Mouse (Mus musculus) erythroid progenitor cell, adult 5-6 weeks (primary cell): Measurements from ENCODE around the gene Slc38a4. TPM values are rescaled to one million over a fixed set of nuclear protein-coding genes. Genes with fewer than 3 reads are reported as not detected.

Source experiments
- ATAC-seq: replicated peaks from 2 replicates; pipeline ENCODE4 v1.8.0; 2016; ENCODE audit warnings: moderate number of reproducible peaks, mild to moderate bottlenecking, moderate TSS enrichment, inconsistent platforms; ENCODE audit not compliant: poor library complexity, low FRiP score, severe bottlenecking
- total RNA-seq, 2 experiments: library from RNA; stranded (forward) in 1 of 2; stranded (reverse) in 1 of 2; fragments of 150-400 nt in 1 of 2; fragments of 186-747, 209-891 nt in 1 of 2; gene quantifications; 2 replicates each; pipeline versions ENCODE4 v1.2.3 to v1.2.4; 2015 to 2017; ENCODE audit warnings: low replicate concordance in 2 of 2

Slc38a4 gene
- not detected in 2 replicates for total RNA-seq (2015; ENCODE audit: low replicate concordance)
- not detected in 2 replicates for total RNA-seq (2017; ENCODE audit: low replicate concordance)

DNA sequence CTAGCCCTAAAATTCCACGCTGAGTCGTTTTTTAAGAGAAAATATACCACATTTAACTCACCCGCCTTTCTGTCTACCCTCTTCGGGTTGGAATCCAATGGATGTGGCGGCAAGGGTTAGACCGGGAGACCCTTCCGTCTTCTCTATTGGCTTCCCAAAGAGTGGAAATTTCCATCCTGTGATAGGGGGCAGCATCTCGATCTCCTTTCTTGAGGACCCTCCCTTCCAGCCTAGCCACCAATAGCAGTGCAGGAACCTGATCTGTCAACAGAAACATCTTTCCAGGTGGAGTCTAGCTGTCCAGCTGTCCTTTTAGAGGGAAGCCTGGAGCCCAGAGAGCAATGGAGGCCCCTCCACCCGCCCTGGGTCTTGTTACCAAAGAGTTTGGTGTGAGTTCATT is at the start of gene Slc38a4:
Gene Slc38a4, minus strand, starts transcription at position 163 of the 400 bp plus-strand sequence.
- ATAC-seq: no peak

DNA sequence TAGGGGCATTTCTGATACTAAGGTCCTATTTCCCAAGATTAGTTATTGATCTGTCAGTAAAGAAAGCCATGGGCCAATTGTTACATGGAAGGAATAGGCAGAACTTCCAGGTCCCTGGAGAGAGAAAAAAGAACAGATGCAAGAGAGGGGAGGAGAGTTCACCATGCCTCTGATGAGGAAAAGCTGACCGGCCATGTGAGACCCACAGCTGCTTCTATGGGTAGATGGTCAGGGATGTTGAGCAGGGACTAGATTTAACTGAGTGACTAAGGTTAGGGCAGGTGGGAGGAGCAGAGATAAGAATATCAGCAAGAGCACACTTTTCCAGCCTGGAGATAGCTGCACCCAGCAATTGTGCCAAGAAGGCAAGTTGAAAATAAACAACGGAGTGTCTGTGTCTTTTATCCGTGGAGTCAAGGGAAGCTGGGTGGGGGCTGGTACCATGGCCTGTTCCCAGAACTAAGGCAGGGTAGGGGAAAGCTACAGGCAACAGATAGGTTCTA is 49.2 kb upstream of the Slc38a4 start:
- ATAC-seq: no peak

DNA sequence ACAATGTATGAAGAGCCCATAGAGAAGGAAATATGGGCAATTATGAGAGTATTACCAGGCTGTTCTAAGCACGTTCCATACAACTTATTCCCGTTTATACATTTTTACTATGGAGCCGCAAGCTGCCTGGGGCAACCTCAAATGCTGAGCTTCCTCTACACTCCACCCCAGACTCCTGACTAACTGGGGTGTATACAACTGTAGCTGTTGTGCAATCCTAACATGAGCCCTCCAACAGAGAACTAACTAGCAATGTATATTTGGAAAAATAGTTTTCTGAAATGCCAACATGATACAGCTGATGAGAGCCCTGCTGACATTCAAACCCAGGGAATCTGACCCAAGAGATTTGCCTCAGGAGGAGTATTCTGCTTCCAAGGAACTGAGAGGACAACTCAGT is 48.3 kb upstream of the Slc38a4 start:
- ATAC-seq: no peak

DNA sequence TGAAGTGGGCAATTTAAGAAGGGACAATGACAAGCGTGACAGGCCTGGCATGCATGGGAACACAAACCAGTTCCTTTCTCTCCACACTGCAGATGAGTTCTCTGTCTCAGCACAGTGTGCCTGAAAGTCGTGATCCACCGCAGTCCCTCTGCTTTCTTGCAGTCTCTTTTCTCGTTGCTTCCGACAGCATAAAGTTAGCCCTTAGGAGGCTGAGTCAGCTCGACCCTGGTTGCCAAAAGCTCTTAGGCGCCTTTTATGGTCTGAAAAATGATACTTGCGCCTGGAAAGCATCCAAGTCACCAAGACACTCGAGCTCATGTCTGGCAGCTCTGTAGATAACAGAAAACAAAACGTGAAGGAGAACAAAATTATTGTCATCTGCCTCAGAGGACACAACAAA is 47.1 kb upstream of the Slc38a4 start:
- ATAC-seq: no peak

DNA sequence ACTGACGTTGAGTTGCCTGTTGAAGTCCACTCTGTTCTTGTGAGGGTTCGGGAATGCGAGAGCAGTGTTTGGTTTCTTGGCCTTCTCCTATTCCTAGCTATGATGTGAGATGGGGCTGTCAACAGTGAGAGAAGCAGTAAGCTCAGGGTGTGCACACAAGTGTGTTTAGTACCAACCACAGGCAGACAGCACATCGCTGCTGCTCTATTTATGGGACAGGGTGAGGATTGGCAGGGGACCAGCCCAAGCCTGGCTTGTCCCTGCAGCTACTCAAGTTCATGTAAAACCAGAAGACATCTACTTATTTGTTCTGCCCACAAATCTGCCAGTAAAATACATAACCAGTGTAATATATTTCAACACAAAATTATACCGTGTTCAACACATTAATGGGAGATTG is 46.4 kb upstream of the Slc38a4 start:
- no peak for ATAC-seq

DNA sequence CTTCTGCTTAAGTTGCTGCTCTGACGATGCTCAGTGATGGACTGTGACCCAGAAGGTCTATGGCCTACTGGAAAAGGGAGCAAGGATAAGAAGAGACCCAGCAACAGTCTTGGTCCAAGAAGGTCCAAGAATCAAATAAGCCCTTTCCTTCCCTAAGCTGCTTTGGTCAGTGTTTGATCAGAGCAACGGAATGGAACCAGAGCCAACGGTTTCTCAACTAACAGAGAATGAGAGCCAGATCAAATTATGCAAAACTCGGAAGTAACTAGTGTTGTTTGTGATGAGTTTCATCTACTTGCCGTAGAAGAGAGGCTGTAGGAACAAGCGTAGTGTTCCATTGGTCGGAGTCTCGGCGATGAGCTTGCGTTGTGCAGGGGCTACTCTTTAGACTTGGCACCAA is 43.3 kb upstream of the Slc38a4 start:
- no peak for ATAC-seq

DNA sequence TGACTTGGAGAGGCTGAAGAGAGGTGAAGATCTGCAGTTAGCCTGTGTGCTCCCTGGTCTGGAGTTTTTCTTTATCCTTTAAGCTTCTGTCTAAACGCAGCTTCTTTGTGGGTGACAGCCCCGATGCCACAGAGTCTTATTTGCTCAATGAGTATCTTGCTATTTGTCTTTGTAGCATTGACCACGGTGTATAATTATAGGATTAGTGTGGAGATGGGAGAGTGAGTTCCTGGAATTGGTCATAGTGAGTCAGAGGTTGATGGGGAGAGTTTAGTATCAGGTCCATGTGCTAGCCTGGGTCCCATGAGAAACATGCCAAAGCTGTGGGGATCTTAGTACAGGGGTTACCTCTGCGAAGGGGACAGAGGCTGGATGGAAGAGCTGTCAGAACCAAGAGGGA is 41.8 kb upstream of the Slc38a4 start:
- ATAC-seq: no peak

DNA sequence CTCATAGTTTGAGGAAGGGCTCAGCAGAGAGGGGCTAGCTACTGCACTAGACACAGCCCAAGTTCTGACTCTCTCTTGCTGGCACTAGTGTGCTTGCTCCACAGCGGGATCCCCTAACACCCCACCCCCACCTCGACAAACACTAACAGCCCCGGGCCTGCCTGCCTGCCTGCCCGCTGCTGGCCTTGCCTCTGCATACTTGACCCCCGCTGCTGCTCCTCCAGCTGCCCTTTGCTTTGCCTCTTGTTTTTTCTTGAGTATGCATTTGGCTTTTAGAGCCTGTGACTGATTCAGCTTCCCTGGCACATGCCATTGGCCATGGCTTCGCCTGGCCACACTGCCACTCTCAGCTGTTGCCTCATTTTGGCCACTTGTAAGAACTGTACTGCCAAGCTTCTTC is 33.8 kb upstream of the Slc38a4 start:
- ATAC-seq: no peak

DNA sequence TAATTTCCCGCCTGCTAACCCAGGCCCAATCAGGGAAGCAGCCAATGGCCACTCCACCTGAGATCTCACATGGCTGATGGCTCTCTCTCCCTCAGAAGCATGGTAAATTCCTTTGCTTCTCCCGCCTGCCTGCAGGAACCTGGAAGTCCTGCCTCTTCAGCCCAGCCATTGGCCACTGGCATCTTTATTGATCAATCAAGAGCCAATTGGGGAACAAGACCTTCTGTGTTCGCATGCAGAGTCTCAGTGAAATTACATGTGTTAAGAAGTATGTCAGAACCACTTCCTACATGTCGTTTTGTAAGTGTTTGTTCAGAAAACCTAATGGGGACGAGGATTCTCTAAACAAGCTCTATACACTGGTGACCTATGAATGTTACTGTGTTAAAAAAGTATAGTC is 30.1 kb upstream of the Slc38a4 start:
- ATAC-seq: no peak

DNA sequence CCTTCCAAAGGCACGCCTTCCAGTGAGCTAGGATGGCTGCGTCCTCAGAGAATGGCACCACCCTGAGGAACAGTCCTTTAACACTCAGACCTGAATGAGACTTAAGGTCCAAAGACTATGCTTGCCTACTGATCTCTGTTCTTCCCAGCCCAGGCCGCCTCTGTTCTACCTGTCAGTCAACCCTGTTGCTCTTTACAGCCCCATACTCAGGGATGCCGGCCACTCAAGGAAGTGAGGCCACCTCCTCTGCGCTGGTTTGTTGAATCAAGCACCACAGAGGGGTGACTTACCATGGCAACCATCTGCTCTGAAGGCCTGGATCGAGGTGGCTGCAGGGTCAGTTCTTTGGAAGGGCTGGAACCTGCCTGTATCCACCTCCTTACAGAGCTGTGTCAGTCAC is 21.9 kb upstream of the Slc38a4 start:
- ATAC-seq: no peak

DNA sequence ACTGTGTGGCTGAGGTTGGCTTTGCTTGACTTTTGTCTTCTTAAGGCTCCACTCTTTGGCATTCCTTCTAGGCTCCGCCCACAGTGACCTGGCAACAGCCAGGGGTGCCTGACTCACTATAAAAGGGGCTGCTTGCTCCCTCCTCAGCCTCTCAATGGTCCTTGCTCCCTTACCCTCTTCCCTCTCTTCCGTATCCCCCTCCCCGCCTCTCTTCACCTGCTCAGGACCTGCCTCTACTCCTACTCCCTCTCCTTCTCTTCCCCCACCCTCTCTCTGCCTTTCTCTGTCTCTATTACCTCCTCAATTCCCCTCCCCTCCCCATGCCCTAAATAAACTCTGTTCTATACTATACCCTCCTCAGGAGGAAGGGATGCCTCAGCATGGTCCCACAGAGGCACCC is 20.3 kb upstream of the Slc38a4 start:
- no peak for ATAC-seq

DNA sequence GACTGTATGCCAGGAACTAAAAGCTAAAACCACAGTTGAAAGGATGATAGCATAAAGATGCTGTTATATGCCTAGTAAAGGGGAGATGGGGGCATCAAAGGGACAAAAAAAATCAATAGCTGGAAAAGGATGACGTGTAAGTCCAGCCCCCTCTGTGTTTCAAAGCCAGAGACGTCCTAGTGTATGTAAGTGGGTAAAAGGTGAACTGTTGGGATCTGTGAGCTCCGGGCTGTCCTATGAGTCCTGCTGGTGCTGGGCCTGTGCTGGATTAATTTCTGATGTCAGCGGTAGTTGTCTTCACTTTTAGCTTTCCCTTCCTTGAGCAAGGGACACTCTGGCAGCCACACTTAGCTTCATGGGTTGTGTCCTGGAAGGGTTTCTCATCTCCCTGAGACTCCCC is 19.5 kb upstream of the Slc38a4 start:
- no peak for ATAC-seq

DNA sequence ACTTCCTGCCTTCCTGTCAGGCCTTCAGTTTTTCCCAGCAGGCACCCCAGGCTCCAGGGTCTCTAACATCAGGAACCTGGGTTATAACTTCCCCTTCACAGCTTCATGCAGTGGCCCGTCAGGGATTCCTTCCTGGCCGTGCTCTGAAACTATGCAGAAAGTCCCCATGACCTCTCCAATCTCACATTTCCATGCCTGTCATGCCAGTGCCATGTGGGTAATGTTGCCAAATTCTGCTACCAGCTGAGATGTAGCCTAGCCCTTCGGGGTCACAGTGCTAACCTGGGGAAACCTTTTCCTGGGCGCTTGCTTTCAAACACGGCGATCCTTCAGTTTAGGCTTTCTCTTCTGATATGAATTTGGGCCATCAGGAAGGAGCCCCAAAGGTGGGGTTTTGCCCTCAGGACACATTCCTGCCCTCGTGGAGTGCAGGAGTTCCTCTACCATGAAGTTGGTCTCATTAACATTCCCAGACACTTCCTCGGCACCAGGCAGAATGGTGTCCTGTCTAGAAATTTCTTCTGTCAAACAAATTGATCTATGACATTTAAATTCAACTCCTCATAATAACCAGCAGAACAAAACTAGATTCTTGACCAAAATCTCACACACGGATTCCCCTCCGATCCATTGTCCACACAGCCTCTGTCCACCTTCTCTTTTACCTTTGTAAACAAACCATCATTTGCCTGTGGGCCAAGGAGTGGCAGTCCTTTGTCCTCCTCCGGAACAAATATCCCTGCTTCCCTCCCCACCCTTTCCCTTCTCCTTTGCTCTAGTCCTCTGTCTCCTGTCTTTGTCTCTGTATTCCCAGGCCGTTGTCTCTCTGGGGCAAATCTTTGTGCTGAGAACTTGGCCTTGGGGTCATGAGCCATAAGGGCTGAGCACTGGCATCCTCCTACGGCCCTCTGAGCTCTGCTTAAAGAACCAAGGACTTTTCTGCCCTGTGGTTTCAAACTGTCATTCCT is 17.4 kb upstream of the Slc38a4 start:
- no peak for ATAC-seq

DNA sequence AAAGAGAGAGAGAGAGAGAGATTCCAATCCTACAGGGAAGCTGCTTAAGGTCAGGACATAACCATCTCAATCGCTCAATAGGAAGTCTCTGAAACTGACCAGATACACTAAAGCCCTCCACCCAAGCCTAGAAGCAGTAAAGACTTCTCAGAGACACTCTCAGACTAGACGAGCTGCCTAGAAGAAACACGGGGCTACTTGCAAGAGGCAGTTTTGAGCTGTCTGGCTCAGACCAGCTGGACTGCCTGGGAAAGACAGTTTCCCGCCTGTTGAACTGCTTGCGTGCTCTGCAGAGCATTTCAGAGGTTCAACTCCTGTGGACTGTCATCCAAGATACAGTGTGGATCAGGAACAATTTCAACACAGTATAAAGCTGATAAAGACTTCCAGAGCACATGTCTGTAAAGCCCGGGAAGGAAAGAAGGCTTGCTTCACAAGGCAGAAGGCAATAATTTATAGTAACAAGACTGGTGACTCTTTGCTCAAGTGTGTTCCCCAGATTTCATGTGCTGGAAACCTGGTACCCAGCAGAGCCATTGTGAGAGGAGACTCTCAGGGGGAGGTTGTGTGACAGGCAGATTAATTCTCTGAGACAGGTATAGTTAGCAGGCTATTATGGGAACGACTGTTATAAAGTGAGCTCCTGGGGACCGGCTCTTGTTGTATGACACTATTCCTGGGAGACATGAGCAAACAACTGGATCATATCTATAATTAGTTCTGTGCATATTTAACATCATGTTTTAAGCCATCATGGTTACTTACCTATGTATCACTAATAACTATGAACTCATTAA is 11.8 kb upstream of the Slc38a4 start:
- ATAC-seq: no peak

DNA sequence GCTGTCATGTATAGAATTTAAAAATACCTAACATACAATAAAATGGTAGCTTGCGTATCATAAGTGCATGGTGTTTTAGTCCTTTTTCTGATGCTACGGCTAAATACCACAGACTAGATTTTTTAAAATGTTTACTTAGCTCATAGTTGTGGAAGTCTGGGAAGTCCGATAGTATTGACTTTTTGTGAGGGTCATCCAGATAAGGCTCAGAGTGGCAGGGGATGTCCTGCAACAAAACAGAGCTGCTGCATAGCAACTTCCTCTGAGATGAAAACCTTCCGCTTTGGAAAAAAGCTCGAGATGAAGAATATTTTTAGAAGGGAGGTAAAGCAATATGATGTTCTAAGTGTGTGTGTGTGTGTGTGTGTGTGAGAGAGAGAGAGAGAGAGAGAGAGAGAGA is 11.2 kb upstream of the Slc38a4 start:
- ATAC-seq: no peak

DNA sequence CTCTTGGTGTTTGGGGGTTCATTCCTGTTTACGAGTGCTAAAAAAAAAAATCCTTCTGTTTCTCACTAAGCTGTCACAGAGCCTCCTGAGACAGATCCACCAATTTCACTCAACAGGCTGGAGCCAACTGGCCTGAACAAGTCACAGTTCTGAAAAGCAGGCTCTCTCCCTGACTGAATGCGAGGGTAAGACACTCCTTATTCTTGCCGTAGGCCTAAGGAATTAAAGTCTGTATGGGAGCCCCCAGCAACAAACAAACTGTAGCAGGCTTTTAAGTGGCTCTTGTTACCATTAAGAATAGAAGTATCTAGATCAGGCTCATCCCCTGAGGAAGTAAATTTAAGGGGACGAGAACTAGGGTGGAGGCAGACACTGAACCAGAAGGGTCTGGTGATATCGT is 7.5 kb upstream of the Slc38a4 start:
- no peak for ATAC-seq

DNA sequence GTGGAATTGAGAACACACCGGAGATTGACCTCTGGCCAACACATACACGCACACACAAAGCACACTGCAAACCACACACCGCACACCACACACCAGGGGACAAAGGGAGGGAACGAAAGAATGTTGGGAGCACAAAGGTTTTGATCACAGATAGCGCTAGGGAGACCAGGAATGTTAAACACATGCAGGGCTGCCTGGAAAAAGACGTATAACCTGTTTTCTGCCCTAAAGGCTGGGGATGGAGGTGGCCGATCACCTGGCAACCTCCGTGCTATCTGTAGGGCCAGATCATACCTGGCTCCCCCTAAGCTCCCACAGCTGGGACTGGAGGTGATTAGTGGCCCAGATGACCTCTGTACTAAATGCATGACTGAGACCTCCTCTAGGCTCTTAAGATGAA is 5.2 kb upstream of the Slc38a4 start:
- ATAC-seq: no peak

DNA sequence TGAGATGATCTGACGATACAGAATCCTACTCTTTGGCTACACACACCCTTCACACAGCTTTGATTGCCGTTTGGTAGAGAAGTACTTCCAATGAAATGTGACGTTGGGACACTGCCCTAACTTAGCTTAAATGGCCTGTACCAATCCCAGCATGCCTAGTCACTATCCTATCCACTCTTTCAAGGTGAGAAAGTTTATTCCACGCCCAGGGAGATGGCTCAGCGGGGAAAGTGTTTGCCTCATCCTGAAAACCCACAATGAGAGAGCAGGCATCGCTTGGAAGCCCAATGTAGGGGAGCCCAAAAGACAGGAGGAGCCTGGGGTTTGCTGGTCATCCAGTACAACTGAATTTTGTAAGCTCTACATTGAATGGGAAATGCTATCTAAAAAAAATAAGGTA is 4.8 kb upstream of the Slc38a4 start:
- no peak for ATAC-seq

DNA sequence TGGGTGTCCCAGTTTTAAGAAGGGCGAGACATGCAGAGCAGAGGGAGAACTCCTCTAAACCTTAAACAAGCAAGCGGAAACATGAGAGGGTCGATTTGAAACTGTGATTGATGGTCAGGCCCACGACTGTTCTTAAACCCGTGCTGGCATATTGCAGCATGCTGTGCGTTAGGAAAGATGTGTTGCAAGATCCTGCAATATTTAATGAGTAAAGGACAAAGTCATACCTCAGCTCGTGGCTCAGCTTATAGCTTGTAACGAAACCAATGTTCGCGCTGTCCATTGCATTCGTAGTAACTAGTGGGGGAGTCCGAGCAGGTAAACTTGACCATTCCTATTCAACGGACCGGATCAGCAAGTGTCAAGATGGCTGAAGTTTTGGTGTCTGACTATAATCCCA is 4.3 kb upstream of the Slc38a4 start:
- ATAC-seq: no peak

DNA sequence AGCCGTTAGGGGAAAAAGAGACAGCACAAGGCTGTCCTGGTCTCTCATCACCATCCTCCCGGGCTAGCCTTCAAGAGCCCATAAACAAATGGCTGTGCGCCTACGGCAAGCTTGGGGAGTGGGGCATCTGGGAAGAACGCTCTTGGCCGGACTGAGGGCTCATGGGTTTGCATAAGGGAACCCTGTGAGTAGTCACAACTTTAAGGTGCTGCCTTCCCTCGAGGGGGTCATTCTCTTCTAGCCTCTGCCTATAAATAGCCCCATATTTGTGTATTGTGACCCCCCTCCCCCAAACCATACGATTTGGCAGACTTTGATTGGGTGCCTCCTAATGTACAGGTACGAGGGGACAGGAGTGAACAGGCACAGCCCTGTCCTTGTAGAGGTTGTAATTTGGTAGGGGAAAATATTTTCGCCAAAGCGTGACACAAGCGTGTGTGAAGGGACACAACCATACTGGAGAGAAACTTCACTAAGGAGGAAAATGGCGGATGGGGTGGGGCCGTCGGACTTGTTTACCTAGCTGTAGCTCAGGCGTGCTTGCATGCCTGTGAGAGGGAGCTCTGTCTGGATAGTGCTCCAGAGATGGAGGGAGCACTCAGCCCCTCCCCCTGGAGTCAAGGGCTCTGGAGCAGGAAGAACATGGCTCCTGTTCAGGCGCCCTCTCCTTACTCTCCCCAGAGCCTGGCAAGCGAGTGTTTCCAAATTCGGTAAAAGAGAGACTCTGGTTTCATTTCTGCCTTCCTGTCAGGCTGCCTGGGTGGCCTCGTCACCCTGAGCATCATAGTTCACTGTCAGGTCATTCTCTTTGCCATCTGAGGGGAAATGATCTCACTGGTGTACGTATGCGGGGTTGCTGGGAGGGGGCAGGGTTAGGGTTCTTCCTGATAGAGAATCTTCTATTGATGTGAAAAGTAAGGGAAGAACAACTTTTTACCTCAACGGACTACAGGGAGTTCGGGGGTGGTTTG is 3.6 kb upstream of the Slc38a4 start:
- no peak for ATAC-seq
